Mouse (Mus musculus) forebrain, embryonic 13.5 days (tissue): ENCODE measurements around the gene Lrch1. TPM values are rescaled to one million over a fixed set of nuclear protein-coding genes. Genes with fewer than 3 reads are reported as not detected.
A peak's percentile ranks its signal among the peaks of the same experiment; 100 is the strongest.

Experiments
- ATAC-seq: fragments of 200-750 bp; cut with Nextera tagmentation; 2 replicates; pipeline ENCODE4 v1.8.0; 2017
- H3K27ac ChIP-seq: fragments of 300-500 bp; sonication (generic); 2 replicates; pipeline ENCODE4 v1.5.1; 2015; ENCODE audit warnings: inconsistent platforms, mild to moderate bottlenecking, moderate library complexity
- H3K27me3 ChIP-seq: fragments of 300-500 bp; sonication (generic); 2 replicates; pipeline ENCODE4 v1.6.1; 2015; ENCODE audit warnings: mild to moderate bottlenecking, inconsistent platforms
- H3K36me3 ChIP-seq: fragments of 300-500 bp; sonication (generic); 2 replicates; pipeline ENCODE4 v1.6.1; 2015; ENCODE audit warnings: mild to moderate bottlenecking, inconsistent platforms; ENCODE audit not compliant: poor library complexity, severe bottlenecking
- H3K4me1 ChIP-seq: fragments of 300-500 bp; sonication (generic); 2 replicates; pipeline ENCODE4 v1.6.1; 2015; ENCODE audit warnings: inconsistent platforms
- H3K4me2 ChIP-seq: fragments of 300-500 bp; sonication (generic); 2 replicates; pipeline ENCODE4 v1.6.1; 2015; ENCODE audit warnings: inconsistent platforms, mild to moderate bottlenecking, moderate library complexity
- H3K4me3 ChIP-seq: fragments of 300-500 bp; sonication (generic); 2 replicates; pipeline ENCODE4 v1.5.1; 2015; ENCODE audit warnings: mild to moderate bottlenecking, inconsistent platforms
- H3K9ac ChIP-seq: fragments of 300-500 bp; sonication (generic); 2 replicates; pipeline ENCODE4 v1.6.1; 2015; ENCODE audit warnings: mild to moderate bottlenecking, inconsistent platforms
- H3K9me3 ChIP-seq: fragments of 300-500 bp; sonication (generic); replicated peaks from 2 replicates; pipeline ENCODE4 v1.6.1; 2016; ENCODE audit warnings: inconsistent platforms
- WGBS: fragments of 180-500 bp; shearing (Covaris S2); methylation state at CpG from one replicate; pipeline ENCODE4 v1.1.7; 2015; 5-methylcytosine and 5-hydroxymethylcytosine counted together
- polyA plus RNA-seq: library from polyadenylated mRNA; unstranded; fragments of >200 nt; fragmentation: Nextera tagmentation; extraction: Ambion mirVana; gene quantifications from 2 replicates; pipeline ENCODE4 v1.2.1, GENCODE M21; 2015

Gene Lrch1
- polyA plus RNA-seq, 1 experiment from 2014 or later = 7.9 TPM

DNA sequence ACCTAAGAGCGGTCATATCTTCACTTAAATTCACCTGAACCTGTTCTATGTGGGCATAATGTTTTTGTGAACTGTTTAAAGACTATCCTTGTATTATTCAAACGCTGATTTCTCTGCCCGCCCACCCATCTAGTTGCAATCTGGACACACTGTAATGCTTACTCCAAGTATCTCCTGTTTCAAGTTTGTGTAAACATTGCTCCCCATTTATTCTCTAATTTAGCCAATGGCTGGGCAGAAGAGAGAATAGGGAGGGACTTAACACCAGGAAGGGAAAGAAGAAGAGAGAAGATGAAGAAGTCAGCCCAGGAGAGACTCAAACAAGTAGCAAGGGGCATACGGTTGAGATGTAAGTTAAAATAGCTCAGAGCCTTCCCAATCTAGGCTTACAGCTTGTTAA lies 31.0 kb downstream of the Lrch1 start:
- no peaks in the 10 kb centered on the region for H3K36me3 ChIP-seq
- H3K27me3 ChIP-seq = no peaks in the 10 kb centered on the region
- H3K4me1 ChIP-seq = peaks cover 8% of the 10 kb centered on the region; the same call in 1 of the 2 replicates
- no peak overlapping the region for H3K4me2 ChIP-seq
- no peaks in the 10 kb centered on the region for H3K9me3 ChIP-seq
- no peak for ATAC-seq
- no peak overlapping the region for H3K9ac ChIP-seq
- WGBS = 91% methylated on average over 4 of the region's 4 CpGs
- H3K4me3 ChIP-seq = no peak overlapping the region
- no peak overlapping the region for H3K27ac ChIP-seq

DNA sequence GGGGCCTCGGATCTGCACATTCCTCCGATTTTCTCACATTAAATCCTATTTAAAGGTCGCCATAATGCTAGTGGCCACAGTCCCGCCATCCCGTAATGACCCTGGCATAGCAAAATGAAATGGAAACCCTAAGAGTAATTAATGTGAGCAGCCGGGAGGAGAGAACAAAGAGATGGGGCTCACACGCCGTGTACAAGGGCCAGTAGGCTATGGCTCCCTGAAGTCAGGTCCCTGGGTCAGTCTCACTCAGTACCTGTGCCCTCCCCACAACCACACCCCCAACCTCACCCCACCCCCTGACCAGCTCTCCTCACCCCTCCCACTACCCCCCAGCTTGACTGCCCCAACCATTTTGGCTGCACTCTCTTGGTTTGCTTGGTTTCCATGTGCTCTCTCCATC lies 31.6 kb downstream of the Lrch1 start:
- peaks cover 8% of the 10 kb centered on the region; the same call in 1 of the 2 replicates for H3K4me1 ChIP-seq
- 46% methylated on average over 8 of the region's 8 CpGs for WGBS
- H3K4me2 ChIP-seq = no peak overlapping the region
- no peaks in the 10 kb centered on the region for H3K36me3 ChIP-seq
- H3K27ac ChIP-seq = no peak overlapping the region
- H3K27me3 ChIP-seq = no peaks in the 10 kb centered on the region
- H3K4me3 ChIP-seq = no peak overlapping the region
- H3K9ac ChIP-seq = no peak overlapping the region
- 0 out of 2 replicates have a peak, but pooled peaks have one; percentile 46 for ATAC-seq
- no peaks in the 10 kb centered on the region for H3K9me3 ChIP-seq

DNA sequence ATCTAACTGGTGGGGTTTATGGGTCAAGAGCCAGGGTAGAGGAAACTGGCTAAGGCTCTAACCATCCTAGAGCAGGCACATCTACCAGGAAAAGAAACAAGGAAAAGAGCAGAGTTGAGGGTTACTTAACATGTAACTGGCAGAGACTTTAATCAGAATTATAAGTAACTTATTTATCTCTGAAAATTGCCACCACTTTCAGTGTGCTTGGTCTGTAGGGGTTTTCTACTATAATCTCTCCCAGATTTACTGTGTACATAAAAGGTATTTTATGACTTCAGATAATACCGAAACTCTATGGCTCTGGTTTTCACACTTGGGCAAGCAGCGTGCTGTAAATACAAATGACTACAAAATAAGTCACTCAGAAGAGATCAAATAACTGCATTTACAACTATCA lies 32.0 kb downstream of the Lrch1 start:
- no peak for ATAC-seq
- H3K9me3 ChIP-seq = no peaks in the 10 kb centered on the region
- H3K27ac ChIP-seq = no peak overlapping the region
- H3K9ac ChIP-seq = no peak overlapping the region
- H3K4me2 ChIP-seq = no peak overlapping the region
- H3K4me3 ChIP-seq = no peak overlapping the region
- H3K27me3 ChIP-seq = no peaks in the 10 kb centered on the region
- 71% methylated on average over 2 of the region's 2 CpGs for WGBS
- H3K4me1 ChIP-seq = peaks cover 8% of the 10 kb centered on the region; the same call in 1 of the 2 replicates
- no peaks in the 10 kb centered on the region for H3K36me3 ChIP-seq

DNA sequence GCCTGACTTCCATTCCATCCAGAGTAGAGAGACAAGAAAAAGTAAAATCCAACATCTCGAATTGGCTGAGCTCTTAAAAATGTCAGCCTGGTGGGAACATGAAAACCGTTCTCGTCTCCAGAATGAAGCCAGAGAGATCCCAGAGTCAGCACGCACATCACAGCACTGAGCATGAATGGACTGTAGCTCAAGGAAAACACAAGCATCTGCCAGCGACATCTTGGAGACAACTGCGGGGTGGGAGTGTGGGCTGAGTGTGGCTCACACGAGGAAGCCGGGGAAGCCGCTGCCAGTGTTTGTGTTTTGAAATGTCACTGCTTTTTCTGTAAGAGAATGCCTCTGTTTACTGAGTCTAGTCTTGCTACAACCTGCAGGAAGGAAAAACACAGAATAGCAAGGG lies 32.7 kb downstream of the Lrch1 start:
- ATAC-seq = peak; percentile 60; the same call in 1 of the 2 replicates
- Histone ChIP-seq H3K27me3 (no peaks in the 10 kb centered on the region), H3K4me2 (no peak overlapping the region), H3K4me1 (peaks cover 8% of the 10 kb centered on the region; the same call in 1 of the 2 replicates), H3K9ac (no peak overlapping the region), H3K36me3 (no peaks in the 10 kb centered on the region), H3K27ac (no peak overlapping the region; the same call in 1 of the 2 replicates), H3K4me3 (no peak overlapping the region), H3K9me3 (no peaks in the 10 kb centered on the region)
- 70% methylated on average over 9 of the region's 9 CpGs for whole genome bisulfite sequencing

DNA sequence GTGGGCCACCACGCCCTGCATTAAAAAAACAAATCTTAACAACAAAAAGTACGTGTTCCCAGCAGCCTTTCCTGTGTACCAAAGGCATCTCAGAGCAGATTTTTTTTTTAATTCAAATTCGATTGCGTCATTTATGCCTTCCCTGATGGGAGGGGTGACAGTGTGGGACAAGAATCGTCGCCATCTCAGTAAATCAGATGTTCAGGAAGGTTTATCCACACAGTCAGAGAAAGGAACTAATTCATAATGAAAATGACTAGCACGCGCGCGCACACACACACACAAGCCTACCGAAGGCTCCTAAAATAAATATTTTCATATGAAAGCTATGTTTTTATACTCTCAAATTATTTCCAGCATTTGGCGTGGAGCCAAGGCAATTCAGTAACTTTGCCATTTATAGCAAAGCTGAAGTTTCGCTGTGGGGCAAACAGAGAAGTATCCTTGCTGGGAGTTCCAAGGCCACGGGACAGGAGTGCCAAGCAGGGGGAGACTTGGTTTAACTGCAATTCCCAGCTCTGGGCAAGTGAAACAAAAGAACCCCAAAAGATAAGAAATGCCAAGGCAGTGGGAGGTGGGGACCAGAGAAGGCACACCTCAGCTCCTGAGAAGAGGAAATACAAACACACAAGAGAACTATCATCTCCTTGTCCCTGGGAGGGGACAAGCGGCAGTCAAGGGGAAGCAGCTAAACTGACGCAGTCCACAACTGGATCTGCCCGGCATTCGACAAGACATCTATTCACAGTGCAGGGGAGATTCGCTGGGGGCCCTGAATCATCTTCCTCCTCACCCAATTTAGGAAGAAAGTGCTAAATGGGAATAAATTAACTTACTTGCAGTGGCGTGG lies 34.1 kb downstream of the Lrch1 start:
- H3K4me3 ChIP-seq = no peak overlapping the region
- H3K9ac ChIP-seq = no peak overlapping the region
- H3K36me3 ChIP-seq = no peaks in the 10 kb centered on the region
- ATAC-seq = no peak
- no peak overlapping the region for H3K27ac ChIP-seq
- H3K9me3 ChIP-seq = no peaks in the 10 kb centered on the region
- 85% methylated on average over 20 of the region's 20 CpGs for WGBS
- H3K4me2 ChIP-seq = no peak overlapping the region
- H3K4me1 ChIP-seq = peaks cover 8% of the 10 kb centered on the region; the same call in 1 of the 2 replicates
- no peaks in the 10 kb centered on the region for H3K27me3 ChIP-seq

DNA sequence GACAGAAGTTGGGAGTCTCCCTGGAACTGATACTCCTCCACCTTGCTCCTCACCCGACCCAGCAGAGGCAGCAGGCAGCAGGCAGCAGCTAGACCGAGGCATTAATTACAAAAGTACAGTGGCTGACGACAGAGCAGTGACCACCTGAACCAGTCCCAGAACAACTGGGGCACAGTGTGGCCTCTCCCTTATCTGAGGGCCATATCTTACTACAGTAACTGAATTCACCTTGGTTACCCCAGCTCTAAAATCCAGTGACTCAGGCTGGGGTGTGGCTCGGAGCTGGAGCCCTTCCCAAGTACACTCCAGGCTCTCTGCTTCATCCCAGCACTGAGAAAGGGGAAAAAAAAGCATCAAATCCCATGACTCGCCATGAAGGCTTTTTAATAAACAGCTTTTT lies 37.3 kb downstream of the Lrch1 start:
- H3K27me3 ChIP-seq = no peaks in the 10 kb centered on the region
- no peak for ATAC-seq
- no peak overlapping the region for H3K4me2 ChIP-seq
- WGBS = 69% methylated on average over 5 of the region's 5 CpGs
- no peak overlapping the region for H3K4me3 ChIP-seq
- H3K9ac ChIP-seq = no peak overlapping the region
- H3K36me3 ChIP-seq = no peaks in the 10 kb centered on the region
- H3K4me1 ChIP-seq = peaks cover 13% of the 10 kb centered on the region; the same call in 1 of the 2 replicates
- H3K27ac ChIP-seq = no peak overlapping the region
- no peaks in the 10 kb centered on the region for H3K9me3 ChIP-seq

DNA sequence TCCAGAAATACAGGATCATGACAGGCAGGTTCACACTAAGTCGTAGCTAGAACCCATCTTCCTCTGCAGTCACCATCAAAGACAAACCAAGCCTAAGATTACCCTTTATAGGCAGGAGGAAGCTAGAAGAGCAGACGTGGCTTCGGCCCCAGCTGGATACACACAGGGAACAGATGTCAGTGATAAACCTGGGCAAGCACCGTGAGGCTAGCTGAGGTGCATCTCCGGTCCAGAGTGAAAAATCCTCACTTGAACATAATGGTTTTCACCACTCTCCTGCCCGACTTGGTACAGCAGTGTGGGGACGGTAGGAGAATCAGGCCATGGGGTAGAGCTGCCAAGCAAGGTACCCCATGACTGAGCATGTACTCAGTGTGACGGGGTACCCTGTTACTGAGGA lies 38.7 kb downstream of the Lrch1 start:
- Histone ChIP-seq H3K27me3 (no peaks in the 10 kb centered on the region), H3K9me3 (no peaks in the 10 kb centered on the region), H3K9ac (no peak overlapping the region), H3K4me2 (no peak overlapping the region), H3K27ac (no peak overlapping the region), H3K4me3 (no peak overlapping the region), H3K4me1 (peaks cover 9% of the 10 kb centered on the region; the same call in 1 of the 2 replicates), H3K36me3 (no peaks in the 10 kb centered on the region)
- no peak for ATAC-seq
- 90% methylated on average over 8 of the region's 8 CpGs for WGBS

DNA sequence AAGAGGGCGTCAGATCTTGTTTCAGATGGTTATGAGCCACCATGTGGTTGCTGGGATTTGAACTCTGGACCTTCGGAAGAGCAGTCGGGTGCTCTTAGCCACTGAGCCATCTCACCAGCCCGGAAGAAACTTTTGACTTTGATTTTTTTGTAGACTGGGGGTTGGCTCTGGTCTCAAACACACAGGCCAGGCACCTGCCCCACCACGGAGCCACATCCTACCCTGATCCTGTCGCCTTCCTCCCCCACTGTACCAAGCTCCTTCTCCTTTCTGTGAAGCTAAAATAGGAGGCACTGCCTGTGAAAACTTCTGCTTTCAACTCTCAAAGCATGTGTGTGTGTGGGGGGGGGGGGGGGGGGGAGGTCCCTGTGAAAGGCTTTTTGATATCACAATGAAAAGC lies 39.4 kb downstream of the Lrch1 start:
- no peak overlapping the region for H3K27ac ChIP-seq

DNA sequence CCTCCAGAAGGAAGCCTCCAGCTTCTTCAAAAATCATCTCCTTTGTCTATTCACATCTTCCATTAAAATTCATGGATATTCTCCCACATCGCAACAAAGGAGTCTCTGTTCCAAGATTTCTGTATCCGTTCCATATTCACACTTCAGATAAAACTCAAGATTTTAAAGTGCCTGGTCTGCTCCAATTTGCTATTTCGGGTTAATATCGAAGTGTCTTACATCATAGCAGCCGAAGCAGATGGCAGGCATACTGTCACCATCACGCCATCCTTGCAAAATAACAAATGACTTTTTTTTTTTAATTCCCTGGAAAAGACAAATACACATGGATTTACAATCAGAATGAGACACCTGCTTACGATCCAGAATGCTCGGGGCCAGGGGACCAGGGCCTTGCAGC lies 40.0 kb downstream of the Lrch1 start:
- Histone ChIP-seq H3K36me3 (no peaks in the 10 kb centered on the region), H3K27ac (peak overlapping the region; percentile 63; the same call in 1 of the 2 replicates), H3K4me3 (no peak overlapping the region), H3K9ac (no peak overlapping the region), H3K4me2 (no peak overlapping the region), H3K4me1 (peaks cover 6% of the 10 kb centered on the region; the same call in 1 of the 2 replicates), H3K9me3 (no peaks in the 10 kb centered on the region), H3K27me3 (no peaks in the 10 kb centered on the region)
- ATAC-seq = peak; percentile 63; the same call in 1 of the 2 replicates
- 78% methylated on average over 8 of the region's 8 CpGs for WGBS

More for the DNA sequence above, 39.4 kb downstream of the Lrch1 start:
- H3K4me2 ChIP-seq = no peak overlapping the region
- no peak overlapping the region for H3K9ac ChIP-seq
- H3K4me1 ChIP-seq = peaks cover 6% of the 10 kb centered on the region; the same call in 1 of the 2 replicates
- ATAC-seq = no peak
- H3K9me3 ChIP-seq = no peaks in the 10 kb centered on the region
- WGBS = 79% methylated on average over 6 of the region's 6 CpGs
- no peaks in the 10 kb centered on the region for H3K27me3 ChIP-seq
- H3K36me3 ChIP-seq = no peaks in the 10 kb centered on the region
- H3K4me3 ChIP-seq = no peak overlapping the region

DNA sequence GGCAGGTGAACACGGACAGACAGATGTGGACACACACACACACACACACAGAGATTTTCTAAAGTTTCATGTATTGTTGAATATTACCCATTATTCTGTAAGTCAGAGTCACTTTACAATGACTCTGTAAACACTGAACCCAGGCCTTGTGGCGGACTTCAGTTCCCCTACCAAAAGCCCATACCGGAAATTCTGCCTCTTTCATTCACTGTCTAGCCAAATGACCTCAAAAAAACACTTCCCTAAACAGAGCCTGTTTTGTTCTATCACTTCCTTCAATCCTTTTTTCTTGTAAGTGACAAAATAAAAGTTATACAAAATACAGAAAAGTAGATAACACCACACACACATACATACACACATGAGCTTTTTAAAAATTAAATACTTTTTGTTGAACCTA lies 41.7 kb downstream of the Lrch1 start:
- H3K27ac ChIP-seq = no peak overlapping the region
- no peak for ATAC-seq
- 76% methylated on average over 3 of the region's 3 CpGs for WGBS
- no peaks in the 10 kb centered on the region for H3K9me3 ChIP-seq
- no peak overlapping the region for H3K4me3 ChIP-seq
- no peaks in the 10 kb centered on the region for H3K27me3 ChIP-seq
- H3K4me1 ChIP-seq = peaks cover 6% of the 10 kb centered on the region; the same call in 1 of the 2 replicates
- H3K36me3 ChIP-seq = no peaks in the 10 kb centered on the region
- no peak overlapping the region for H3K4me2 ChIP-seq
- no peak overlapping the region for H3K9ac ChIP-seq

DNA sequence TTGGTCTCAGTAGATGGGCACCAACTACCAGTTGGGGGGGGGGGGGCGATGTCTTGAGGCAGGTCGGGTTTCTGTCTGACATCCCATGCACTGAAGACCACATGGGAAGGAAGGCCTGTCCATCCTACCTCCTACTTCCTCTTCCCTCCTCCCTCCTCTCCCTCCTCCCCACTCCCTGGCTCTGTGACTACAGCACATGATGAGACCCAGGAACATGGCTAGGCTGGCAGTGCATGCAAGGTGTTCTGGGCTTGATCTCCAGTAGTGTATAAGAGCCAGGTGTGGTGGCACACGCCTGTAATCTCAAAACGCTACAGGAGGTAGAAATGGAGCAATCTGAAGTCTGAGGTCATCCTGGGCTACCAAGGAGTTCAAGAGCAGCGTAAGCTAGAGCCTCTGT lies 43.2 kb downstream of the Lrch1 start:
- H3K4me2 ChIP-seq = no peak overlapping the region
- no peaks in the 10 kb centered on the region for H3K9me3 ChIP-seq
- no peak overlapping the region for H3K9ac ChIP-seq
- 96% methylated on average over 5 of the region's 5 CpGs for WGBS
- H3K27me3 ChIP-seq = no peaks in the 10 kb centered on the region
- H3K27ac ChIP-seq = no peak overlapping the region
- H3K4me3 ChIP-seq = no peak overlapping the region
- peaks cover 9% of the 10 kb centered on the region; the same call in 1 of the 2 replicates for H3K4me1 ChIP-seq
- no peak for ATAC-seq
- no peaks in the 10 kb centered on the region for H3K36me3 ChIP-seq

DNA sequence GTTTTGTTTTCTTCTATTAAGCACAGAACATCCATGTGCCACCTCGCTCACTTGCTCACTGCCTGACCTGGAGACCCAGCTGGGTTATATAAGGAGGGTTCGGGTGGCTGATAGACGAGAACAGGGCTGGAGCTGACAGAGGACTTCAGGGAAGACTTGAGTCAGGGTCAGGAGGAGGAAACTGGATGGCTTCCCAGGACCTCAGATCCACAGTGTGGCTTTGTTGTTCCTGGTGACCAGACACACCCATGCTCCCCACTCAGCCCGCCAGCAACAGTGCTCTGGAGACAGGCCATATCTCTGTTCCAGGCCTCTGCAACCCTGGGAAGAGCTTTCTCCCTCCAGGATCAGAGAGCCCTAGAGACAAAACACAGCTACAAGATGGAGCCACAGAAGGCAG lies 44.6 kb downstream of the Lrch1 start:
- ATAC-seq = no peak
- no peak overlapping the region for H3K4me2 ChIP-seq
- no peak overlapping the region for H3K4me3 ChIP-seq
- no peak overlapping the region for H3K9ac ChIP-seq
- H3K27me3 ChIP-seq = no peaks in the 10 kb centered on the region
- H3K4me1 ChIP-seq = peaks cover 9% of the 10 kb centered on the region; the same call in 1 of the 2 replicates
- no peak overlapping the region for H3K27ac ChIP-seq
- no peaks in the 10 kb centered on the region for H3K36me3 ChIP-seq
- no peaks in the 10 kb centered on the region for H3K9me3 ChIP-seq
- 83% methylated on average over 4 of the region's 4 CpGs for WGBS
